Mouse (Mus musculus): ENCODE data around the gene Gtsf1. TPM values are rescaled to one million over a fixed set of nuclear protein-coding genes. Genes with fewer than 3 reads are reported as not detected.

The Gtsf1 gene
- 0.32 TPM in 1 of 2 replicates, not detected in the other for polyA plus RNA-seq (2015; fragmentation: Nextera tagmentation; extraction: Ambion mirVana)

GRCm38 (mm10) chr15:103430241-103430640 lies at the start of gene Gtsf1:
Gtsf1 (minus strand) TSS chr15:103430470.

DNA sequence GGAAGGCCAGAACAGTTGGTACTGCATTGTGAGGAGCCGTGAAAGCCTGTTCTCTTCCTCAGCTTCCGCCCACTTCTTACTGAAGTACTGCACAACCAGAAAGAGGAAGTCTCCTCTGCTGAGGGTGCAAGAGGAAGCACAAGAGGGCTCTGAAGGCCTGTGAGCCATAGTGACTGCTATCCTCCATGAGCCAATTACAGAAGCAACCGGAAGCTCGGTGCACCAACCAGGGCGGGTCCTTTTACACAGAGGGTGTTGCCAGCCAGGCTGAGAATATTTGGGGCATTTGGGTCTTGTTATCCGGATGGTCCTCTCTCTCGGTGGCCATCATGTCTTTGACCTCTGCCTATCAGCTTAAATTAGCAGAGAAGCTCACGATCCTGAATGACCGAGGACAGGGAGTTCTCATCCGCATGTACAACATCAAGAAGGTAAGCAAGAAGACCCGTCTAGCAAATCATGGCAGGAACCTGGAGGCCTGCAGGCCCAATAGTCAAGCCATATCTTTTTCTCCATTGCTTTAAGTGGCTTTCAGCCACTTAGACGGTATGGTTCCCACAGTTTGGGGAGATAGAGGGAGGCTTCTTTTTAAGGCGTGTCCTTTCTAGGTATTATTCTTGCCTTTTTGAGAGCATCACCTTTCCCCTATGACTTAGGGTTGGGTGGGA lies 23.4 kb upstream of the Gtsf1 start, which contains the start of gene Nckap1l:
Gene Nckap1l (plus strand): TSS at position 244 of the 668 bp plus-strand sequence.

DNA sequence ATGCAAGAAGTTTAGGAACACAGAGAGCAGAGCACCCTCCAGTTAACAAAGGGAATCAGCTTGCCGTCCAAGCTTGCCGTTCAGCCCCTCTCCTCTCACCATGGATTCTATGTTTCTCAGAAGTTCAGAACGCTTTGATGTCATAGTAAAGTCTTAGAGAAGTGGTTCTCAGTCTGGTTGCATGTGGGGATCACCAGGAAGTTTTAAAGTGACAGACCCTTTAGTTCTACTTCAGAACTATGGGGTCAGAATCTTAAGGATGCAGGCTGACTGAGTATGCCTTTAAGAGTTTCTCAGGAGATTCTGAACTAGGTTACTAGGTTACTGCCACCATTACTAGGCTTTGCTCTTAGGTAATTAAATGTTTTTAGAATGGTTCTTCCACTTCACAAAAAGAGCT lies 18.1 kb upstream of the Gtsf1 start, which contains the start of gene Gtsf2:
Gene Gtsf2 (minus strand): TSS at position 101 of the 400 bp plus-strand sequence.

GRCm38 (mm10) chr15:103366376-103367149 lies 63.7 kb downstream of the Gtsf1 start, which contains the start of gene Itga5:
Itga5 (minus strand) TSS chr15:103366763.

Other genes starting within 250 kb of the Gtsf1 start
- 33.2 and 37.1 TPM in 2 replicates for gene Cbx5, start 190.7 kb downstream of the Gtsf1 start, polyA plus RNA-seq (2015; fragmentation: Nextera tagmentation; extraction: Ambion mirVana)
- 308 and 337 TPM in 2 replicates for gene Hnrnpa1, start 190.0 kb downstream of the Gtsf1 start, polyA plus RNA-seq (2015; fragmentation: Nextera tagmentation; extraction: Ambion mirVana)
- gene Nfe2, start 172.1 kb downstream of the Gtsf1 start, polyA plus RNA-seq (2015; fragmentation: Nextera tagmentation; extraction: Ambion mirVana) = 4.9 and 5.9 TPM in 2 replicates
- gene Copz1, start 157.8 kb downstream of the Gtsf1 start, polyA plus RNA-seq (2015; fragmentation: Nextera tagmentation; extraction: Ambion mirVana) = 130 and 176 TPM in 2 replicates
- gene Gpr84, start 119.9 kb downstream of the Gtsf1 start, polyA plus RNA-seq (2015; fragmentation: Nextera tagmentation; extraction: Ambion mirVana) = 0.23 TPM in 1 of 2 replicates, not detected in the other
- 12.3 and 16.7 TPM in 2 replicates for gene Zfp385a, start 90.4 kb downstream of the Gtsf1 start, polyA plus RNA-seq (2015; fragmentation: Nextera tagmentation; extraction: Ambion mirVana)
- 15.5 and 23.6 TPM in 2 replicates for gene Itga5, start 63.7 kb downstream of the Gtsf1 start, polyA plus RNA-seq (2015; fragmentation: Nextera tagmentation; extraction: Ambion mirVana)
- gene Gtsf2, start 18.0 kb upstream of the Gtsf1 start, polyA plus RNA-seq (2015; fragmentation: Nextera tagmentation; extraction: Ambion mirVana) = not detected in 2 replicates
- 2.2 and 2.7 TPM in 2 replicates for gene Nckap1l, start 23.3 kb upstream of the Gtsf1 start, polyA plus RNA-seq (2015; fragmentation: Nextera tagmentation; extraction: Ambion mirVana)
- 1.9 and 3.9 TPM in 2 replicates for gene Pde1b, start 72.6 kb upstream of the Gtsf1 start, polyA plus RNA-seq (2015; fragmentation: Nextera tagmentation; extraction: Ambion mirVana)
- gene Ppp1r1a, start 107.5 kb upstream of the Gtsf1 start, polyA plus RNA-seq (2015; fragmentation: Nextera tagmentation; extraction: Ambion mirVana) = 4.1 and 16.2 TPM in 2 replicates
- gene Glycam1, start 134.6 kb upstream of the Gtsf1 start, polyA plus RNA-seq (2015; fragmentation: Nextera tagmentation; extraction: Ambion mirVana) = not detected in 2 replicates